Mouse (Mus musculus): Measurements from ENCODE around the gene Fam187b. TPM values are rescaled to one million over a fixed set of nuclear protein-coding genes. Genes with fewer than 3 reads are reported as not detected.
A peak's percentile ranks its signal among the peaks of the same experiment; 100 is the strongest.

The Fam187b gene
- total RNA-seq, 4 experiments from 2014 or later: 0.25 TPM; not detected in 2

GRCm38 (mm10) chr7:30958109-30958865 is 15.3 kb upstream of the Fam187b start:
- no peak for DNase-seq (ENCODE audit: low spot score)

DNA sequence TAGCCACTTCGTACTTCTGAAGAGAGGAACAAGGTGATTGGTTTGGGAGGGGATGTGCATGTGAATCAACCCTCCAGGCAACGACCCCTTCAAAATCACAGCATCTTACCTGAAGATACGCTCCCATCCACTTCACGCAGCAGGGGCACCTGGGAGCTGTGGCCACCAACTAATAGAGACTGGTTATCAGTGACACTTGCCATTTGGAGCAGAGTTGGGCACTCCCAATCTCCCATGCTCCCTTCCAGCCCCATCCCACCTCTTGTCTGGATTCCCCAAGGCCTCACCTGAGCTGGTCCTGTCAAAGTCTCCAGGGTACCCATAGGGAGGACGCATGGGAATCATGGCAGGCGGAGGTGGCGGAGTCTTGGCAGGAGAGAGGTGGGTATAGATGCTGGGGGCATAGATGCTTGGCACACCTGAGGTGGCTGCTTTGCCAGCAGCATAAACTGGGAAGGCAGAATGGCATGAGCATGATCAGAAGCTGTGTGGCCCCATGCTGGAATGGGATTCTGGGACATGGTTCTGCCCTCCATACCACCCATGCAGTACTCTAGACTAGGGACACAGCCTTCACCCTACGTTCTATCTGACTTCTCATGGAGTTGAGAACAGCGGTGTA is 14.6 kb upstream of the Fam187b start:
- DNase-seq (ENCODE audit: low spot score): no peak

GRCm38 (mm10) chr7:30959786-30960349 is 13.7 kb upstream of the Fam187b start:
- DNase-seq (ENCODE audit: low spot score): no peak

GRCm38 (mm10) chr7:30962862-30963261 is 10.7 kb upstream of the Fam187b start:
- DNase-seq (ENCODE audit: low spot score): no peak

- no peak for DNase-seq (ENCODE audit: low spot score)
These were observed 9.2 kb upstream of the Fam187b start for GRCm38 (mm10) chr7:30964366-30964765.

DNA sequence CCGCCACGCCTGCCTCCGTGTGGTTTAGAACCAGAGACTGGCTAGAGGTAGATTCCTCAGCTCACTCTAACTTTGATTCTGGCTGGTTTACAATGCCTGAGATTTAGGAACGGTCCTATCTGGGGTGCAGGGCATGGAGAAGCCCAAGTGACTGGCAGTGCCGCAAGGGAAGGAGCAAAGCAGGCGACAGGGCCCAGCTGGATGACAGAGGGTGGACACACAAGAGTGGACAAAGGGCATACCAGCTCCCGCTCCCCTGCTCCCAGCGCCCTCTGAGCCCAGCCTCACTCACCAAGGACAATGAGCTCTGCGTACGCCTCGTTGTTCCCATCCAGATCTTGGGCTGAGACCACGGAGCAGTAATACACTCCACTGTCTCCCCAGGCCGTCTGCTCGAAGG is 7.9 kb upstream of the Fam187b start:
- no peak for DNase-seq (ENCODE audit: low spot score)

- no peak for DNase-seq (ENCODE audit: low spot score)
These were observed 6.9 kb upstream of the Fam187b start for GRCm38 (mm10) chr7:30966657-30967056.

DNA sequence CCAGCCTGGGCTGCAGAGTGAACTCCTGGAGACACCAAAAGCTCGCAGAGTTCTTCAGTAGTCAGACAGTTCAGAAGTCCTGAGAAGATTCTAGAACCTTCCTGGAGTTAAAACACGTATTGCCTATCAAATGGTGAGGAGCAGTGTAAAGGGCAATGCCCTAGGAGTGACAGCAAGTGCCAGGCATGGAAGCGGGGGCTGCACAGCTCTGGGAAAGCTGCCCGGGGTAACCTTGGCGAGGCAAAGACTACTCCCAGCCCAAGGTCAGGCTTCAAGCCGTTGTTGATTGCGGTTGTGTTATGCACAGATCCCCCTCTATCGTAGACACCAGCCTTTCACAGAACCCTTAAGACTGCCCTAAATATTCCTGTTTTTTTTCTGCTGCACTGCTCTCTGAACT is 5.0 kb upstream of the Fam187b start:
- DNase-seq (ENCODE audit: low spot score): no peak

DNA sequence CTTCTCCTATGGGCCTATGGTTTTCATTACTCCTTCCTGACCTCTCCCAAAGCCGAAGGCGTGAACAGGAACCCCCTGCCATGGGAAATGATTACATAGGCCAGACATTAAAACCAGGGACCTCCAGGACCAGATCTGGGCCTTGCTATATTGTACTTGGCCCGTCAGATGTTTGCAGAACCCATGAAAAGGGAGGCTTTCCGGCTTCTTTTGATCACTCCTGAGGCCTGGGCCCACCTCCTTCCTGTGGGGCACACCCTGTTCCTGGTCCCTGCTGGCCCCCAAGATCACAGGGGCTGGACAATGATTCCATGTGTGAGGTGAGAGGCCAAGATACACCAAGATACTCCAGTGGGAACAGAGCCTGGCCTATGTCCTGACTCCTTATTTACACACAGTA is 4.4 kb upstream of the Fam187b start:
- no peak for DNase-seq (ENCODE audit: low spot score)

- no peak for DNase-seq (ENCODE audit: low spot score)
These were observed 1.7 kb upstream of the Fam187b start for GRCm38 (mm10) chr7:30971901-30972300.

- no peak for DNase-seq (ENCODE audit: low spot score)
These were observed 952 bp upstream of the Fam187b start for GRCm38 (mm10) chr7:30972426-30973250.

DNA sequence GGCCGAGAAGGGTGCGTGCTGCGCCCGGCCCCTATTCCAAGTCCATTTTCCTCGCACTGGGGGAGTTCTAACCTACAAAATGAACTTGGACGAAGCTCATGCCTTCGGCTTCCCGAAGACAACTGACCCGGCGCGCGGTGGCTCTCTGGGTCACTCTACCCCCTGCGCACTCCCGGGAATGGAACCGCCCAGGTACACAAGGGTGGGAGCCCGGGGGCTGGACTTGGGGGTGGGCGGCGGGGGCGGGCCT is 414 bp upstream of the Fam187b start, which contains the start of gene Lsr:
Lsr (minus strand) TSS at position 214 of the 250 bp plus-strand sequence.
- DNase-seq (ENCODE audit: low spot score): no peak

- no peak for DNase-seq (ENCODE audit: low spot score)
These were observed 8.1 kb downstream of the Fam187b start for GRCm38 (mm10) chr7:30981703-30982102.

DNA sequence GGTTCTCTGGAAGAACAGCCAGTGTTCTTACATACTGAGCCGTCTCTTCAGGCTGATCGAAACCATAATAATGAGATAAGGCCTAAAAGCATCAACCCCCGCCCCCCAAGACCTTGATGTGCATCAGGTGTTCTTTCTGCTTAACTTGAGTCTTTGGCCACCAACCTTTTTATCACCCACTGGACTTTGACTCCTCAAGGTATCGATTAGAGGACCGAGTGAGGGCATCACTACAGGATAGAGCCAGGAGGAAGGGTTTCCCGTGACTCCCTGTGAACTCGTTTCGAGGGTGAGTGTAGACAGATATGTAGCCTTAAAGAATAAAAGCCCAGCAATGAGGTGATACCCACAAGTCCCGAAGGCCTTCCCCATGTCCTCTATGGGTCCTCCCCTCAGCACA is 11.8 kb downstream of the Fam187b start:
- no peak for DNase-seq (ENCODE audit: low spot score)

DNA sequence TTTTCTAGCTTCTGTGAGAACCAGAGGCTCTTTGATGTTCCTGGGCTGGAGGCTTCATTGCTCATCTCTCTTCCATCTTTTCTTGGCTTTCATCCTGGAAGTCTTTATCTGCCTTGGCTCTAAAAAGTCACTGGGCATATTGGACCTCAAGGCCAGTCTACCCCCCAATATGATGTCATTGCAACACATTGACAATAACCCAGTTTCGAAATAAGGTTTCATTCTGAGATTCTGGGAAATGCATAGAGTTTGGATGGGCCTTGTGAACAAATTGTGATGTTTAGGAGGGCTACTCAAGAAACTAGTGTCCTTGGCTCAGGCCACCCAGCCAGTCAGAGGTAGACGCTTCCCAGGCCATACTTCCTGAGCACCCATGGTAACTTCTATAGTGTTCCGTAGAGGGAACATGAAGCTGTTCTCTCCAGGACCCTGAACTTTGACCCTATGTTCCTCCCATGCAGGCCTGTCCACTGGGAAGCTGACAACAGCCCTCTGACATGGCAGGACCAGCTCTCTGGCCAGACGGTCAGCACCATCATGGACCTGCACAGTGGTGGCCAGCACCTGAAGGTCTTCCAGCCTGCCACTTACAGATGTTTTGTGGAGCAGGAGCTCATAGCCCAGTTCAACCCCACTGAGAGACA is 15.1 kb downstream of the Fam187b start:
- no peak for DNase-seq (ENCODE audit: low spot score)

DNA sequence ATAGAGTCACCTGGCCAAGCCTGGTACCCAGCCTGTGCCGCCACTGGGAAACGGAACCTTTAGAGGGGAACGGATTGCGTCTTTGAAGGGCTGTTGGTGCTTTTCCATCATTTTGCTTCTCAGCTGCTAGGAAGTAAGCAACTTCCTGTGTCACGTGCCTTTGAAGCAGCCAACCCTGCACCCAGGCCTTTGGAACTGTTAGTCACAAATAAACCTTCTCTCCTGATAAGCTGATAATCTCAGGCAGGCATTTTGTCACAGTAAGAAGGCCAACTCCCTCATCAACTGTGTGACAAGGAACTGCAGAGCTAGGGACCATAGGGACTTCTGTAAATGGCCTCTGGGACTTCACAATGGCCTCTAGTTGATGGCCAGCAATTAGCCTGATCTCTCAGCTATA is 18.6 kb downstream of the Fam187b start:
- no peak for DNase-seq (ENCODE audit: low spot score)

DNA sequence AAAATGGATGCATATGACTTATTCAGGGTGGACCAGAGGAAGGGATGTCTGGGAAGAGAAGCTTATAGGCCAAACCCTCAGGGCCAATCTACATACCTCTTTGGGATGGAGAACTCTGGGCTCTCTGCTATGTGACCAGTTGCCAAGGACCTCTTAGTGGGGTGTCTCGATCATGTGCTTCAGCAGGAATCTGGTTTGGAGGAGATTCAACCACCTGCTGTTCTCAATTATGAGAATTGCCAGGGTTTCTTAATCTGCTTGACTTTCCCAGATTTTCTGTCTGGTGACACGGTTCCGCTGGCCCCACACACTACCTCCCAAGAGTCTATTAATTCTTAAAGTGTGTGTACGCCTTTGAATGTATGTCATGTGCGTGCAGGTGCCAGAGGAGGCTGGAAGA is 20.4 kb downstream of the Fam187b start:
- DNase-seq (ENCODE audit: low spot score): no peak

DNA sequence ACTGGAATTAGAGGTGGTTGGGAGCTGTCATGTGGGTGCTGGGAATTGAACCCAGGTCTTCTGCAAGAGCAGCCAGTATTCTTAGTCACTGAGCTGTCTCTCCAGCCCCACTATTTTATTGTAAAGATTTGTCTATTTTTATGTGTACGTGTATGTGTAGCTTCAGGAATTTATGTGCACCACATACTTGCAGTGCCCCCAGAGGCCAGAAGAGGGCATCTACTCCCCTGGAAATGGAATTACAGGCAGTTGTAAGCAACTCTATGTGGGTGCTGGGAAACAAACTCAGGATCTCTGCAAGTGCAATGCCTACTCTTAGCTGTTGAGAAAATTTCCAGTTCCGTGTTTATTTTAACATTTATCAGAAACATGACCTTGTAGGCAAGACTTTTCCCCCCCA is 22.9 kb downstream of the Fam187b start:
- DNase-seq (ENCODE audit: low spot score): no peak

DNA sequence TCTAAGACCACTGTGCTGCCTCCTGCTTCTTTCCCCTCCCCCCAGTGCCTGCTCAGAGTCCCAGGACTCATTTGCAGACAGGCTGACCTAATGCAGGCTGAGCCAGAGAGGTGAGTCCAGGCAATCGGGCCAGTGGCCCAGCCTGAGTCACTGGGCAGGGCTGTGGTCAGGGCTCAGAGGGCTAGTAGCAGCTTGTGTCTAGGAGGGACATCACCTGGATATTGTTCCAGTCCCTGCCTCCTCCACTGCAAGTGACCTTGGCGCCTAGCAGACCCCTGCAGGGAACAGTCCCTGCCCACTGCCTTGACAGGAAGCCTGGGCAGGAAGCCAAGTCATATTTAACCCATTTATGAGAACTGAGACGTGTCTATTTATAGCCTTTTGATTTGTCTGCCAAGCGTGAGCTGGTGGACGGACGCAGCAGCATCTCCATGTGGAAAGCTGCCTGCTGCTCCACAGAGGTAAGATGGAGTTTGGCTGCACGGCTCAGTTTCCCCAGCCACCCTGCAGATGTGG is 27.0 kb downstream of the Fam187b start:
- peak; percentile 76 for DNase-seq (ENCODE audit: low spot score)

- DNase-seq (ENCODE audit: low spot score): peak; percentile 35
These were observed 29.1 kb downstream of the Fam187b start for GRCm38 (mm10) chr7:31002650-31003049.

- DNase-seq (ENCODE audit: low spot score): no peak
These were observed 34.2 kb downstream of the Fam187b start for GRCm38 (mm10) chr7:31007775-31008174.

DNA sequence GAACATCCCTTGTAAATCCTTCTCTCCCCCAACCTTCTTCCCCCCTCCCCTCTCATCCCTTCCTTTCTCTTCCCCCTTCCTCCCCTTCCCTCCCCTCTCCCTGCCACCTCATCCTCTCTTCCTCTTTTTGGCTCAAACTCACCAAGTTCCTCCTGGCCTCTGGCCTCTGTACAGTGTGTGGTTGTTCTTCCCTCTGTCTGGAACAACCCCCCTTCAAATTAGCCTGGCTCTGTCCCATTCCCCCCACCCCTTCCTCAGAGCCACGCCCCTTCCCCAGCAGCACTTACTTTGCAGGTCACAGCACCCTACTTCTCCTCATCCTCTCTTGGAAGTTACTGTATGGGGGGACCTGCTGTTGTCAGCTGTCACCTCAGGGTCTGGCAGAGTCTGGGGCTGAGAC is 34.6 kb downstream of the Fam187b start:
- no peak for DNase-seq (ENCODE audit: low spot score)
